Mouse (Mus musculus): ENCODE data around the gene 4931414P19Rik. TPM values are rescaled to one million over a fixed set of nuclear protein-coding genes. Genes with fewer than 3 reads are reported as not detected.

Gene 4931414P19Rik
- polyA plus RNA-seq, 1 experiment: 8.7 TPM

DNA sequence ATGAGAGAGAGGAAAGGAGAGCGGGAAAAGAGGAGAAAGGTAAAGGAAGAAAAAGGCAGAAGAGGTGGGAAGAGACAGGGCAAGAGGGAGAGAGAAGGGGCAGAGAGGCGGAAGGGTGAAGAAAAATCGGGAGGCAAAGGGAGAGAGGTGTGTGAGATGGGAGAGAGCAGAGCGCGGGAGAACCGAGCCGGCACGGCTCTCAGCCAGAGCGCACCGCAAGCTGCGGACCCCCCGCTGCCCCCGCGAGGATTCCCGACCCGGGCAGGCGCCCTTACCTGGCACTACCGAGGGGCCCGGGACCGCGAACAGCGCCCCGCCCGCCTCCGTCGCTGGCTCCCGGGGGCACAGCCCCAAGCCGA is 35.1 kb upstream of the 4931414P19Rik start, which contains the start of gene Gm17606:
Gm17606 (plus strand) TSS at position 7 of the 359 bp plus-strand sequence.
- no peak within 1 kb of the TSS for H3K27ac ChIP-seq (ENCODE audit: control insufficient read depth, insufficient read depth, low read length)
- H3K27me3 ChIP-seq (ENCODE audit: control insufficient read depth, insufficient read depth, low read length): no peaks in the 10 kb centered on the region; the same call in 1 of the 2 replicates
- no peak for DNase-seq
- WGBS: 1% methylated on average over 28 of the region's 28 CpGs
- no peak for TF ChIP-seq POLR2A (IDR thresholded peaks at IDR 0.05; ENCODE audit: control insufficient read depth, extremely low read depth, insufficient read depth, low read length, poor library complexity)
- no peak for TF ChIP-seq CTCF (IDR thresholded peaks at IDR 0.05; ENCODE audit: borderline replicate concordance, control insufficient read depth, extremely low read depth, insufficient read depth, low read length, poor library complexity)
- H3K36me3 ChIP-seq (ENCODE audit: control insufficient read depth, insufficient read depth, low read length): peaks cover 38% of the 10 kb centered on the region
- H3K4me1 ChIP-seq (replicated peaks; ENCODE audit: control insufficient read depth, insufficient read depth, low read length): peaks cover 23% of the 10 kb centered on the region
- peak within 1 kb of the TSS; percentile 59 for H3K4me3 ChIP-seq (ENCODE audit: control insufficient read depth, insufficient read depth, low read length)

DNA sequence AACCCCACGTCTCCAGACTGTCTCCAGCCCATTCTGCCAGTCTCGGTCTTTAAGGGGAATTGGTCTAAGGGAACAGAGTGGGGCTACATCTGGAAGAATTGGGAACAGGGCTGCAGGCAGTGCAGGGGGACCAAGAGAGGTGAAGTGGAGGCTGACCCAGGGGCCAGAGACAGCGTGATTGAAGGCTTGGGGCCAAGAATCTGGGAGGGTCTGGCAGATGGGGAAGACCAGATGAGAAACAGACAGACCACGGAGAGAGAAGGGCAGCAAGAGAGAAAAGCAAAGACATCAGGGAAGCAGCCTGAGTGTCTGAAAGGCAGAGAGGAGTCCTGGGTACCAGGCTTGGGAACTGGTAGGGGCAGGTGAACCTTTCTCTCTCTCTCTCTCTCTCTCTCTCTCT is 34.3 kb upstream of the 4931414P19Rik start:
- H3K27me3 ChIP-seq (ENCODE audit: control insufficient read depth, insufficient read depth, low read length): no peaks in the 10 kb centered on the region; the same call in 1 of the 2 replicates
- peaks cover 30% of the 10 kb centered on the region for H3K36me3 ChIP-seq (ENCODE audit: control insufficient read depth, insufficient read depth, low read length)
- H3K4me1 ChIP-seq (replicated peaks; ENCODE audit: control insufficient read depth, insufficient read depth, low read length): peaks cover 23% of the 10 kb centered on the region
- TF ChIP-seq POLR2A (IDR thresholded peaks at IDR 0.05; ENCODE audit: control insufficient read depth, extremely low read depth, insufficient read depth, low read length, poor library complexity) (no peak), CTCF (IDR thresholded peaks at IDR 0.05; ENCODE audit: borderline replicate concordance, control insufficient read depth, extremely low read depth, insufficient read depth, low read length, poor library complexity) (no peak)
- H3K27ac ChIP-seq (ENCODE audit: control insufficient read depth, insufficient read depth, low read length): no peak overlapping the region
- DNase-seq: no peak
- WGBS: 69% methylated on average over 4 of the region's 4 CpGs
- peak overlapping the region; percentile 59 for H3K4me3 ChIP-seq (ENCODE audit: control insufficient read depth, insufficient read depth, low read length)

DNA sequence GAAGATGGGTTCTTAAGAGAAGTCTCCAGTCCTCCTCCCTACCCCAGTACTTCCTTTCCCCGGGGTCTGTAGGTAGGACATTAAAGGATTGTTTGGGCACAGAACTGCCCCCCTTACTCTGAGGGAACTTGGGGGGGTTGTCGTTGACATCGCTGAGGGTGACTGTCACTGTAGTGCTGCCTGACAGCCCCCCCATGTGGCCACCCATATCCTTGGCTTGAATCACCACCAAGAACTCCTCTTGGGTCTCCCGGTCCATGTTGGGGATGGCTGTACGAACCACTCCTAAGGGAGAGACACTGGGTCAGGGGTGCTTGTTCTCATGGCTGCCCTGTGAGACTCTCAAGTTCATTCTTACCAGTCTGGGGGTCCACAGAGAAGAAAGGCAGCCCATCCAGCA is 32.4 kb upstream of the 4931414P19Rik start:
- Histone ChIP-seq H3K4me3 (ENCODE audit: control insufficient read depth, insufficient read depth, low read length) (no peak overlapping the region), H3K27ac (ENCODE audit: control insufficient read depth, insufficient read depth, low read length) (no peak overlapping the region), H3K27me3 (ENCODE audit: control insufficient read depth, insufficient read depth, low read length) (no peaks in the 10 kb centered on the region), H3K36me3 (ENCODE audit: control insufficient read depth, insufficient read depth, low read length) (peaks cover 16% of the 10 kb centered on the region), H3K4me1 (replicated peaks; ENCODE audit: control insufficient read depth, insufficient read depth, low read length) (peaks cover 23% of the 10 kb centered on the region)
- WGBS: 60% methylated on average over 5 of the region's 5 CpGs
- DNase-seq: no peak
- TF ChIP-seq CTCF (IDR thresholded peaks at IDR 0.05; ENCODE audit: borderline replicate concordance, control insufficient read depth, extremely low read depth, insufficient read depth, low read length, poor library complexity): peak; percentile 21; the same call in 1 of the 2 replicates
- TF ChIP-seq POLR2A (IDR thresholded peaks at IDR 0.05; ENCODE audit: control insufficient read depth, extremely low read depth, insufficient read depth, low read length, poor library complexity): no peak

DNA sequence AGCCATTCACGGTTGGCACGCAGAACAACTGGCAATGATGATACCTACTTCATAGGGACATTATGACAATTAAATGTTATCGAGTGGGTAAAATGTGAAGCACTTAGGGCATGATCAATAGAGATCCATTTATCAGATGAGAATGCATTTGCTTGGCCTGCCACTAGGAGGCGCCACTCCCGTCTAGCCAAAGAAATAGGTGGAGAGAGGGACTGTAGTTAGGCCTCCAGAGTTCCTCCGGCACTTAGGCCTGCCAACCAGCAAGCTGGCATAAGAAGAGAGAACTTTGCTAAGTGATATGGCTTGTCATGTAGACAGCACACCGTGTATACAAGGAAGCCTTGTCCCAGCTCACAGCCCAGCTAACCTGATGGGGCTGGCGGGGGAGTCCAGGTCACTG is 31.2 kb upstream of the 4931414P19Rik start:
- DNase-seq: peak; percentile 57
- TF ChIP-seq POLR2A (IDR thresholded peaks at IDR 0.05; ENCODE audit: control insufficient read depth, extremely low read depth, insufficient read depth, low read length, poor library complexity) (no peak), CTCF (IDR thresholded peaks at IDR 0.05; ENCODE audit: borderline replicate concordance, control insufficient read depth, extremely low read depth, insufficient read depth, low read length, poor library complexity) (peak; percentile 85; the same call in 1 of the 2 replicates)
- H3K4me3 ChIP-seq (ENCODE audit: control insufficient read depth, insufficient read depth, low read length): no peak overlapping the region
- H3K36me3 ChIP-seq (ENCODE audit: control insufficient read depth, insufficient read depth, low read length): peaks cover 13% of the 10 kb centered on the region
- H3K27me3 ChIP-seq (ENCODE audit: control insufficient read depth, insufficient read depth, low read length): no peaks in the 10 kb centered on the region
- H3K27ac ChIP-seq (ENCODE audit: control insufficient read depth, insufficient read depth, low read length): no peak overlapping the region
- H3K4me1 ChIP-seq (replicated peaks; ENCODE audit: control insufficient read depth, insufficient read depth, low read length): peaks cover 23% of the 10 kb centered on the region
- WGBS: 60% methylated on average over 8 of the region's 8 CpGs

DNA sequence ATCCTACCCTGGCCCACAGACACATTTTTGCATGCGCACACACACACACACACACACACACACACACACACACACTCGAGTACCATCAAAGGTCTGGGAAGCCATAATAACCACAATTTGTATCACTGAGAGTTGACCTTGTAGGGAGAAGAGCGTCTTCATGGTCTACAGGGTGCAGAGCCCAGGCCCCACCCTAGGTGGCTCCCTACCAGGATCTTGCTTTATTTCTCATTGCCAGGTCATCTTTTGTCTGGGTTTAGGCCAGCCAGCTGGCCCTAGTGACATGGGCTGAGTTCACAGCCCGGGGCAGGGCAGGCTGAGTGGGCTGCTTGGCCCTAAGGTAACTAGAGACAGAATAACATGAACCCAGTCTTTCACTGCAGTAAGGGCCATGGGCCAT is 28.4 kb upstream of the 4931414P19Rik start:
- WGBS: 69% methylated on average over 4 of the region's 4 CpGs
- H3K27ac ChIP-seq (ENCODE audit: control insufficient read depth, insufficient read depth, low read length): no peak overlapping the region
- peaks cover 7% of the 10 kb centered on the region; the same call in 1 of the 2 replicates for H3K4me1 ChIP-seq (replicated peaks; ENCODE audit: control insufficient read depth, insufficient read depth, low read length)
- TF ChIP-seq CTCF (IDR thresholded peaks at IDR 0.05; ENCODE audit: borderline replicate concordance, control insufficient read depth, extremely low read depth, insufficient read depth, low read length, poor library complexity) (no peak), POLR2A (IDR thresholded peaks at IDR 0.05; ENCODE audit: control insufficient read depth, extremely low read depth, insufficient read depth, low read length, poor library complexity) (no peak)
- H3K4me3 ChIP-seq (ENCODE audit: control insufficient read depth, insufficient read depth, low read length): no peak overlapping the region
- DNase-seq: no peak
- no peaks in the 10 kb centered on the region for H3K27me3 ChIP-seq (ENCODE audit: control insufficient read depth, insufficient read depth, low read length)
- H3K36me3 ChIP-seq (ENCODE audit: control insufficient read depth, insufficient read depth, low read length): peaks cover 21% of the 10 kb centered on the region

DNA sequence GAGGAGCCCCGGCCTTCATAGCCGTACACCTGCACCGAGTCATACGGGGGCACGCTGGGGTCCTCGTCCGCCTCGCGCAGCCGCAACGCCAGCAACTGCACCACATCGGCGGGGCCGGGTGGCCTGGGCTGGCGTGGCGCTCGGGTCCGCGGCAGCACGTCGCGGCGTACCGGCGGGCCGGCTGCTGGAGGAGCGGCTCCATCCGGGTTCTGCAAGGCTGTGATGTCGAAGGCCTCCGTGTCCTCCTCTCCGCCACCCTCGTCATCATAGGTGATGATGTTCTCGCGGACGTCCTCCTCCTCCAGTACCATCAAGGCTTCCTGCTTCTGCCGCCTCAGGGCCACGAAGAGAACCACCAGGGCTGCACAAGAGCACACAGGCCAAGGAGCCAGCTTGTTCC is 26.5 kb upstream of the 4931414P19Rik start:
- Histone ChIP-seq H3K27ac (ENCODE audit: control insufficient read depth, insufficient read depth, low read length) (no peak overlapping the region), H3K4me3 (ENCODE audit: control insufficient read depth, insufficient read depth, low read length) (no peak overlapping the region), H3K4me1 (replicated peaks; ENCODE audit: control insufficient read depth, insufficient read depth, low read length) (no peaks in the 10 kb centered on the region), H3K27me3 (ENCODE audit: control insufficient read depth, insufficient read depth, low read length) (no peaks in the 10 kb centered on the region), H3K36me3 (ENCODE audit: control insufficient read depth, insufficient read depth, low read length) (peaks cover 21% of the 10 kb centered on the region)
- DNase-seq: no peak
- no peak for TF ChIP-seq CTCF (IDR thresholded peaks at IDR 0.05; ENCODE audit: borderline replicate concordance, control insufficient read depth, extremely low read depth, insufficient read depth, low read length, poor library complexity)
- TF ChIP-seq POLR2A (IDR thresholded peaks at IDR 0.05; ENCODE audit: control insufficient read depth, extremely low read depth, insufficient read depth, low read length, poor library complexity): no peak
- 98% methylated on average over 37 of the region's 37 CpGs for WGBS

DNA sequence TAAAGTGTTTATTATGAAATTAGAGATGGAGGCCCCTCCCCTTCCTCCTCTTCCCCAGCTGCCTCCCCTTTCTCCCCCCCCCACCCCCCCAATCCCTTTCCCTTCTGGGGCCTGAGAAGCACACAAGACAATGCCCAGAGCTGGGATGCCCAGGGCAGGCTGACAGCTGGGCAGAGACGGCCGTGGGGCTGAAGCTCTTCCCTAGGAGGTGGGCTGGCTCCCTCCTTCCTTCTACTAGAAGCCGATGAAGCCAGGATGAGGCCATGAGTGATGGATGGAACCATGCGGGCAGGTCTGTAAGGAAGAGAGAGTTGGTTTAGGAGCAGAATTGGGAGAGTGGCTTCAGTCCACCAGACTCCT is 25.4 kb upstream of the 4931414P19Rik start:
- H3K27me3 ChIP-seq (ENCODE audit: control insufficient read depth, insufficient read depth, low read length): no peaks in the 10 kb centered on the region
- WGBS: 99% methylated on average over 4 of the region's 4 CpGs
- H3K4me3 ChIP-seq (ENCODE audit: control insufficient read depth, insufficient read depth, low read length): no peak overlapping the region
- DNase-seq: no peak
- no peak overlapping the region for H3K27ac ChIP-seq (ENCODE audit: control insufficient read depth, insufficient read depth, low read length)
- no peak for TF ChIP-seq CTCF (IDR thresholded peaks at IDR 0.05; ENCODE audit: borderline replicate concordance, control insufficient read depth, extremely low read depth, insufficient read depth, low read length, poor library complexity)
- H3K4me1 ChIP-seq (replicated peaks; ENCODE audit: control insufficient read depth, insufficient read depth, low read length): no peaks in the 10 kb centered on the region
- H3K36me3 ChIP-seq (ENCODE audit: control insufficient read depth, insufficient read depth, low read length): peaks cover 21% of the 10 kb centered on the region

All from thymus, adult 2 months (tissue).